Mouse (Mus musculus): ENCODE measurements around the gene Nap1l1.

DNA sequence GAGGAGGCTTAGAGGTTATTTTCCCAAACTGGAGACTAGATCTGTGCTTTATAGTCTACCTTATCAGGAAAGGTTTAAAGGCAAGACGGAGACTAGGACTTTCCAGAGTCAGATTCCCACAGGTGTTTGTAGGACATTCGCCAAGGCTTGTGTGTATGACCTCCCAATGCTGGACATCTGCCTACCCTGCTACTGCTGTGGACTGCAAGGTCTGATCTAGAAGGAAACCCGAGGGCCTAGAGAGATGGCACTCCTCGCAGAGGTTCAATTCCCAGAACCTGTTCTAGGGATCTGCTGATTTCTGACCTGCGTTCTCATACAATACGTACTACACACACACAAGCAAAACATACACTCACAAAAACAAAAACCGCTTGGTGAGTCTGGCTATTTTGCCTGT, 32.4 kb downstream of the Nap1l1 start:
- TF ChIP-seq CTCF (IDR thresholded peaks at IDR 0.05; ENCODE audit: control insufficient read depth, insufficient read depth, insufficient read length) (no peak), USF1 (IDR thresholded peaks at IDR 0.05; ENCODE audit: low read depth) (no peak), MYOG (IDR thresholded peaks at IDR 0.05; ENCODE audit: control insufficient read depth, extremely low read depth, insufficient read length) (no peak), CEBPB (IDR thresholded peaks at IDR 0.05; ENCODE audit: low read depth) (no peak)
